Comparison of ENCODE assay signal across 15 mouse cellular contexts in the genomic region with DNA sequence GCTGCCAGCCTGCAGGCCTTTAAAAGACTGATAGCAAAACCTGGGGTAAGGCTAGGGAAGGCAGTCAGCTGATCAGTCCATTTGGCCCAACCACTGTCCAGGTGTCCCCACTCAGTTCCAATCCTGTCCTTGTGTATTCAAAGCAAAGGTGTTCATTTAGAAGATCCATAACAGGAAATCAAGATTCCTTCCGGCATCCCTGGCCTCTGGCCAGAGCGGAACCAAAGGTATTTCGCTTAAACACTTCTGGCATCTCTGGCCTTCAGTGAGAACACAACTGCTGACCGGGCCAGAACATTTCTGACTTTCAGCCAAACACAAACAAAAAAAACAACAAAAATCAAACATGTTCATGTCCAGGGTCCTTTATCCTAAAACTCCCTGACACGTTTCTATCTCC.
DNase-seq lines count a peak whose midpoint lies in the region; ATAC-seq and TF ChIP-seq lines count a peak whose summit lies in the region.
"Had no signal": no experiment of that assay in that cellular context is flagged by ENCODE, and none has a peak within 500 bp of the region (broad histone marks: within the 10 kb centered on the region; RNA-seq: fewer than 3 reads in every experiment).

No protein-coding gene starts in this region.

- no peak for TF ChIP-seq POLR2A in liver, adult 2 months (IDR thresholded peaks at IDR 0.05; ENCODE audit: extremely low read depth, insufficient read depth, low read length)

- H3K36me3 ChIP-seq in heart, embryonic 11.5 days (ENCODE audit: control insufficient read depth, insufficient read depth, low read length): no peaks in the 10 kb centered on the region
- no peaks in the 10 kb centered on the region for H3K36me3 ChIP-seq in liver, adult 2 months (ENCODE audit: control insufficient read depth, insufficient read depth, low read length)
- no peaks in the 10 kb centered on the region for H3K36me3 ChIP-seq in liver, embryonic 11.5 days (ENCODE audit: control insufficient read depth, insufficient read depth, low read length)
- H3K36me3 ChIP-seq: limb, embryonic 13.5 days; midbrain, embryonic 15.5 days had no signal

- no peak overlapping the region for H3K9ac ChIP-seq in heart, embryonic 11.5 days (ENCODE audit: low read depth, low read length)
- no peak overlapping the region for H3K9ac ChIP-seq in liver, adult 2 months (ENCODE audit: low read depth, low read length)
- H3K9ac ChIP-seq in liver, embryonic 11.5 days (ENCODE audit: low read depth, low read length): no peak overlapping the region
- H3K9ac ChIP-seq: hindbrain, embryonic 14.5 days; limb, embryonic 13.5 days; midbrain, embryonic 15.5 days had no signal

- H3K27me3 ChIP-seq in heart, embryonic 11.5 days (ENCODE audit: control insufficient read depth, insufficient read depth, low read length): no peaks in the 10 kb centered on the region
- H3K27me3 ChIP-seq in liver, adult 2 months (ENCODE audit: control insufficient read depth, insufficient read depth, low read length): no peaks in the 10 kb centered on the region
- H3K27me3 ChIP-seq in liver, embryonic 11.5 days (replicated peaks; ENCODE audit: control insufficient read depth, insufficient read depth, low read length): no peaks in the 10 kb centered on the region
- H3K27me3 ChIP-seq: limb, embryonic 13.5 days; midbrain, embryonic 15.5 days had no signal

- ATAC-seq in heart, embryonic 11.5 days (replicated peaks; ENCODE audit: insufficient number of reproducible peaks, low FRiP score, low TSS enrichment): no peak
- ATAC-seq in liver, embryonic 11.5 days (replicated peaks; ENCODE audit: low FRiP score): no peak
- ATAC-seq: forebrain, embryonic 16.5 days; midbrain, embryonic 15.5 days had no signal

- peak; percentile 70 to 82 for DNase-seq in heart, adult 18-20 months
- DNase-seq in liver, adult 2 months (ENCODE audit: extremely low read depth, low read depth, low spot score): peak; percentile 22
- DNase-seq in liver, embryonic 11.5 days (ENCODE audit: low spot score): no peak
- DNase-seq in gastrocnemius, adult 2 months: peak; percentile 56
- peak; percentile 25 for DNase-seq in heart, postnatal 4 days
- DNase-seq in embryo, embryonic 10.5 days (ENCODE audit: low spot score): no peak
- DNase-seq in left cerebral cortex, adult 18-20 months (ENCODE audit: low spot score in 2 of 2): no peak
- DNase-seq: cerebellum, adult 8-10 months; right cerebral cortex, postnatal 4 days had no signal

- no peaks in the 10 kb centered on the region for H3K79me2 ChIP-seq in liver, adult 2 months (ENCODE audit: control insufficient read depth, insufficient read depth, low read length)

- no peak overlapping the region for H3K4me2 ChIP-seq in heart, embryonic 11.5 days
- H3K4me2 ChIP-seq in liver, embryonic 11.5 days: no peak overlapping the region
- H3K4me2 ChIP-seq: hindbrain, embryonic 14.5 days; limb, embryonic 13.5 days; midbrain, embryonic 15.5 days had no signal

- no peak overlapping the region for H3K4me3 ChIP-seq in heart, embryonic 11.5 days (ENCODE audit: low read depth, low read length)
- no peak overlapping the region for H3K4me3 ChIP-seq in liver, adult 2 months (ENCODE audit: insufficient read depth, low read depth, low read length)
- no peak overlapping the region for H3K4me3 ChIP-seq in liver, embryonic 11.5 days (ENCODE audit: low read depth, low read length)
- H3K4me3 ChIP-seq in gastrocnemius, adult 2 months: no peak overlapping the region
- H3K4me3 ChIP-seq: limb, embryonic 13.5 days; midbrain, embryonic 15.5 days had no signal

- 69% methylated on average over 5 of the region's 5 CpGs for WGBS in heart, embryonic 11.5 days (ENCODE audit: insufficient replicate concordance)
- WGBS in liver, adult 2 months: 40% methylated on average over 5 of the region's 5 CpGs
- 87% methylated on average over 5 of the region's 5 CpGs for WGBS in liver, embryonic 11.5 days

- no peak overlapping the region for H3K27ac ChIP-seq in heart, embryonic 11.5 days (ENCODE audit: low read depth, low read length)
- H3K27ac ChIP-seq in liver, adult 2 months (replicated peaks; ENCODE audit: insufficient read depth, low read depth, low read length): no peak overlapping the region
- no peak overlapping the region for H3K27ac ChIP-seq in liver, embryonic 11.5 days (ENCODE audit: low read depth, low read length)
- H3K27ac ChIP-seq in gastrocnemius, adult 2 months: peak overlapping the region; percentile 60
- H3K27ac ChIP-seq: hindbrain, embryonic 14.5 days; limb, embryonic 13.5 days; macrophage; midbrain, embryonic 15.5 days had no signal

- no peak for TF ChIP-seq CTCF in liver, adult 2 months (IDR thresholded peaks at IDR 0.05; ENCODE audit: low read depth, low read length)
- TF ChIP-seq CTCF in gastrocnemius, adult 2 months (IDR thresholded peaks at IDR 0.05): no peak

- intact Hi-C loops in gastrocnemius, adult 2 months (cut with DNase I): no loop called here

- no peaks in the 10 kb centered on the region for H3K9me3 ChIP-seq in heart, embryonic 11.5 days (replicated peaks; ENCODE audit: control insufficient read depth, low read length)
- no peaks in the 10 kb centered on the region for H3K9me3 ChIP-seq in liver, embryonic 11.5 days (ENCODE audit: control insufficient read depth, low read length)
- H3K9me3 ChIP-seq: limb, embryonic 13.5 days; midbrain, embryonic 15.5 days had no signal

- peaks cover 8% of the 10 kb centered on the region for H3K4me1 ChIP-seq in heart, embryonic 11.5 days (ENCODE audit: control insufficient read depth, insufficient read depth, low read length)
- H3K4me1 ChIP-seq in liver, adult 2 months (ENCODE audit: control insufficient read depth, insufficient read depth, low read length): peaks cover 5% of the 10 kb centered on the region
- no peaks in the 10 kb centered on the region for H3K4me1 ChIP-seq in liver, embryonic 11.5 days (replicated peaks; ENCODE audit: control insufficient read depth, insufficient read depth, low read length)

Comparison
In these comparisons a context has a peak if more than half of its experiments do, and no peak if none do; other contexts are left out.
1. DNase-seq: peak in heart, adult 18-20 months (2 of 2), liver, adult 2 months (single experiment), gastrocnemius, adult 2 months (single experiment) and heart, postnatal 4 days (single experiment); none in liver, embryonic 11.5 days (single experiment), embryo, embryonic 10.5 days (single experiment) and left cerebral cortex, adult 18-20 months (0 of 2).